Mouse (Mus musculus) adipose tissue, adult 10 weeks (tissue): ENCODE data around the gene Hfe. TPM values are rescaled to one million over a fixed set of nuclear protein-coding genes. Genes with fewer than 3 reads are reported as not detected.

Experiments used
- polyA plus RNA-seq: library from polyadenylated mRNA; stranded (reverse); fragments of 350-450 nt; fragmentation: Illumina TruSeq; extraction: RNeasy Lipid Tissue Mini Kit (QIAGEN cat#74804); gene quantifications from one replicate; pipeline ENCODE4 v1.2.3, GENCODE M21; 2014; ENCODE audit warnings: low read depth, low replicate concordance

Gene Hfe
- polyA plus RNA-seq: 35.7 TPM

GRCm38 (mm10) chr13:23710374-23711089, at the start of gene Hfe:
Hfe (minus strand) TSS chr13:23710854.

GRCm38 (mm10) chr13:23756790-23757189, 46.1 kb upstream of the Hfe start, which contains the start of gene Hist1h4b:
Hist1h4b (plus strand) TSS chr13:23757013.

GRCm38 (mm10) chr13:23752067-23752741, 41.5 kb upstream of the Hfe start, which contains the start of gene Hist1h3b:
Hist1h3b (plus strand) TSS chr13:23752267.

GRCm38 (mm10) chr13:23750839-23751477, 40.3 kb upstream of the Hfe start, which contains the start of gene Hist1h2ab:
Hist1h2ab (plus strand) TSS chr13:23751126.

GRCm38 (mm10) chr13:23746201-23747080, 35.8 kb upstream of the Hfe start, which contains the start of gene Hist1h2bb:
Hist1h2bb (plus strand) TSS chr13:23746734.

GRCm38 (mm10) chr13:23745381-23746161, 34.9 kb upstream of the Hfe start, which contains the start of gene Hist1h3c:
Hist1h3c (minus strand) TSS chr13:23745602.

GRCm38 (mm10) chr13:23738677-23739068, 28.0 kb upstream of the Hfe start, which contains the start of gene Hist1h1c:
Hist1h1c (plus strand) TSS chr13:23738808.

GRCm38 (mm10) chr13:23698300-23698693, 12.4 kb downstream of the Hfe start, which contains the start of gene Hist1h4c:
Hist1h4c (minus strand) TSS chr13:23698454.

GRCm38 (mm10) chr13:23695514-23695913, 15.1 kb downstream of the Hfe start, which contains the start of gene Hist1h1t:
Hist1h1t (plus strand) TSS chr13:23695814.

GRCm38 (mm10) chr13:23683755-23684281, 26.8 kb downstream of the Hfe start, which contains the start of the genes Hist1h2ac and Hist1h2bc:
Hist1h2ac (minus strand) TSS chr13:23683948.
Hist1h2bc (plus strand) TSS chr13:23684199.

Other genes starting within 250 kb of the Hfe start
- 0.19 TPM for gene Btn1a1, start 245.0 kb downstream of the Hfe start, polyA plus RNA-seq
- not detected for gene Btn2a2, start 222.0 kb downstream of the Hfe start, polyA plus RNA-seq
- gene Hist1h4h, start 179.8 kb downstream of the Hfe start, polyA plus RNA-seq: 24.5 TPM
- not detected for gene Hist1h2af, start 176.9 kb downstream of the Hfe start, polyA plus RNA-seq
- not detected for gene Hist1h3g, start 175.4 kb downstream of the Hfe start, polyA plus RNA-seq
- 0.24 TPM for gene Hist1h2bh, start 167.5 kb downstream of the Hfe start, polyA plus RNA-seq
- not detected for gene Hist1h3f, start 166.8 kb downstream of the Hfe start, polyA plus RNA-seq
- not detected for gene Hist1h4f, start 159.2 kb downstream of the Hfe start, polyA plus RNA-seq
- 0.16 TPM for gene Hist1h1d, start 157.6 kb downstream of the Hfe start, polyA plus RNA-seq
- 0.67 TPM for gene Hist1h3e, start 148.5 kb downstream of the Hfe start, polyA plus RNA-seq
- gene Hist1h2ae, start 139.6 kb downstream of the Hfe start, polyA plus RNA-seq: not detected
- 3.0 TPM for gene Hist1h2bg, start 139.5 kb downstream of the Hfe start, polyA plus RNA-seq
- not detected for gene Hist1h2bf, start 136.7 kb downstream of the Hfe start, polyA plus RNA-seq
- gene Hist1h2ad, start 136.5 kb downstream of the Hfe start, polyA plus RNA-seq: not detected
- gene Hist1h3d, start 135.1 kb downstream of the Hfe start, polyA plus RNA-seq: 0.92 TPM
- 0.56 TPM for gene Hist1h4d, start 129.3 kb downstream of the Hfe start, polyA plus RNA-seq
- gene Hist1h2be, start 89.7 kb downstream of the Hfe start, polyA plus RNA-seq: 7.3 TPM
- gene Hist1h1e, start 88.3 kb downstream of the Hfe start, polyA plus RNA-seq: 3.9 TPM
- 0.42 TPM for gene Hist1h2ac, start 26.9 kb downstream of the Hfe start, polyA plus RNA-seq
- gene Hist1h2bc, start 26.7 kb downstream of the Hfe start, polyA plus RNA-seq: 128 TPM
- gene Hist1h1t, start 15.0 kb downstream of the Hfe start, polyA plus RNA-seq: not detected
- gene Hist1h4c, start 12.4 kb downstream of the Hfe start, polyA plus RNA-seq: 0.73 TPM
- 73.4 TPM for gene Hist1h1c, start 28.0 kb upstream of the Hfe start, polyA plus RNA-seq
- not detected for gene Hist1h3c, start 34.7 kb upstream of the Hfe start, polyA plus RNA-seq
- not detected for gene Hist1h2bb, start 35.9 kb upstream of the Hfe start, polyA plus RNA-seq
- gene Hist1h2ab, start 40.3 kb upstream of the Hfe start, polyA plus RNA-seq: not detected
- gene Hist1h3b, start 41.4 kb upstream of the Hfe start, polyA plus RNA-seq: not detected
- not detected for gene Hist1h4b, start 46.2 kb upstream of the Hfe start, polyA plus RNA-seq
- 2.5 TPM for gene Hist1h4a, start 50.4 kb upstream of the Hfe start, polyA plus RNA-seq
- gene Hist1h3a, start 51.5 kb upstream of the Hfe start, polyA plus RNA-seq: not detected
- not detected for gene Hist1h1a, start 52.8 kb upstream of the Hfe start, polyA plus RNA-seq
- 0.15 TPM for gene Trim38, start 59.1 kb upstream of the Hfe start, polyA plus RNA-seq
- gene Slc17a2, start 96.1 kb upstream of the Hfe start, polyA plus RNA-seq: not detected
- gene Slc17a3, start 128.6 kb upstream of the Hfe start, polyA plus RNA-seq: not detected
- gene Slc17a1, start 156.9 kb upstream of the Hfe start, polyA plus RNA-seq: 0.35 TPM
- gene Slc17a4, start 204.2 kb upstream of the Hfe start, polyA plus RNA-seq: not detected
- gene Hist1h2ba, start 223.3 kb upstream of the Hfe start, polyA plus RNA-seq: not detected
- gene Hist1h2aa, start 223.6 kb upstream of the Hfe start, polyA plus RNA-seq: not detected